Mouse (Mus musculus) liver, postnatal 0 days (tissue): ENCODE results near the gene Epha1. TPM values are rescaled to one million over a fixed set of nuclear protein-coding genes. Genes with fewer than 3 reads are reported as not detected.

Source experiments
- ATAC-seq: fragments of 200-750 bp; cut with Nextera tagmentation; 2 replicates; pipeline ENCODE4 v1.8.0; 2017; ENCODE audit warnings: mild to moderate bottlenecking, moderate library complexity
- DNase-seq: peaks from one replicate; pipeline ENCODE4 v3.0.0-alpha.2; 2016
- H3K27ac ChIP-seq: fragments of 300-500 bp; sonication (generic); 2 replicates; pipeline ENCODE4 v1.5.1; 2014; ENCODE audit warnings: antibody characterized with exemption, moderate library complexity, mild to moderate bottlenecking, low read depth
- H3K27me3 ChIP-seq: fragments of 300-500 bp; sonication (generic); 2 replicates; pipeline ENCODE4 v1.6.1; 2014; ENCODE audit warnings: low read length, control low read depth, mixed read lengths; ENCODE audit not compliant: insufficient read depth
- H3K36me3 ChIP-seq: fragments of 300-500 bp; sonication (generic); replicated peaks from 2 replicates; pipeline ENCODE4 v1.6.1; 2014; ENCODE audit warnings: mild to moderate bottlenecking, control low read depth, low read length, moderate library complexity, mixed read lengths; ENCODE audit not compliant: insufficient read depth
- H3K4me1 ChIP-seq: fragments of 300-500 bp; sonication (generic); 2 replicates; pipeline ENCODE4 v1.6.1; 2014; ENCODE audit warnings: antibody characterized with exemption, mild to moderate bottlenecking, control low read depth; ENCODE audit not compliant: insufficient read depth
- H3K4me2 ChIP-seq: fragments of 300-500 bp; sonication (generic); 2 replicates; pipeline ENCODE4 v1.6.1; 2014; ENCODE audit warnings: low read depth, mild to moderate bottlenecking, low read length, moderate library complexity, mixed read lengths
- H3K4me3 ChIP-seq: fragments of 300-500 bp; sonication (generic); 2 replicates; pipeline ENCODE4 v1.5.1; 2014; ENCODE audit warnings: low read depth, low read length
- H3K9ac ChIP-seq: fragments of 300-500 bp; sonication (generic); replicated peaks from 2 replicates; pipeline ENCODE4 v1.6.1; 2014; ENCODE audit warnings: mild to moderate bottlenecking, moderate library complexity
- H3K9me3 ChIP-seq: fragments of 300-500 bp; sonication (generic); 2 replicates; pipeline ENCODE4 v1.6.1; 2016; ENCODE audit warnings: mild to moderate bottlenecking, control low read depth, low read length, mixed read lengths
- CTCF ChIP-seq: sonication (generic); IDR thresholded peaks from 2 replicates; pipeline ENCODE4 v1.5.1; 2016; ENCODE audit warnings: antibody characterized with exemption, low read depth
- EP300 ChIP-seq: IDR thresholded peaks from 2 replicates; pipeline ENCODE4 v1.6.1; 2016; ENCODE audit warnings: antibody characterized with exemption, low read depth, mild to moderate bottlenecking
- WGBS: fragments of 180-500 bp; shearing (Covaris S2); extraction: QIAGEN DNeasy Blood & Tissue Kit; methylation state at CpG from one replicate; pipeline ENCODE4 v1.1.7; 2014; ENCODE audit not compliant: insufficient replicate concordance; 5-methylcytosine and 5-hydroxymethylcytosine counted together
- polyA plus RNA-seq: library from polyadenylated mRNA; unstranded; fragments of >200 nt; fragmentation: Nextera tagmentation; extraction: Ambion mirVana; gene quantifications from 2 replicates; pipeline ENCODE4 v1.2.1, GENCODE M21; 2015

Epha1 gene
- polyA plus RNA-seq, 1 experiment from 2014 or later, result 18.7 TPM

DNA sequence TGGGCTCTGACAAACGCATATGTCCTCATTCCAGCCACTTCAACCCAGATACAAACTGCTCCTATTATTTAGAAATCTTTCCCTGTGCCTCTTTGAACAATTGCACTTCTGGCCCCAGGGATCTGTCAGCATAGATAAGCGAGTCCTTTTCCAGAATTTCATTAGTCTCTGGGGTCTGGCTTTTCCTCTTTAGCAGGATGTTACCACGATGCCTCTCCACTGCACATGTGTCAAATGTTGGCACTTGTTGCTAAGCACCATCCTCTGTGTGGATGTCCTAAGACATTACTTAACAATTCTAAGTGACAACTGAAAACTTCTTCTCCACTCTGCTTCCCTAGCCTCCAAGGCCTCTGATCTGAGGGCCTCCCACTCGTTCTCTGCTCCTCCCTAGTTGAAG, 2.9 kb upstream of the Epha1 start:
- H3K4me1 ChIP-seq, result peaks cover 23% of the 10 kb centered on the region
- no peaks in the 10 kb centered on the region for H3K9me3 ChIP-seq
- no peak overlapping the region for H3K4me2 ChIP-seq
- H3K36me3 ChIP-seq, result no peaks in the 10 kb centered on the region
- H3K27ac ChIP-seq, result no peak overlapping the region; the same call in 1 of the 2 replicates
- DNase-seq, result no peak
- ATAC-seq, result no peak
- 42% methylated on average over 4 of the region's 4 CpGs for WGBS
- 0 out of 2 replicates have a peak overlapping the region, but pooled peaks have one; percentile 7 for H3K9ac ChIP-seq
- H3K27me3 ChIP-seq, result no peaks in the 10 kb centered on the region
- TF ChIP-seq CTCF, result no peak
- TF ChIP-seq EP300, result no peak
- H3K4me3 ChIP-seq, result no peak overlapping the region

DNA sequence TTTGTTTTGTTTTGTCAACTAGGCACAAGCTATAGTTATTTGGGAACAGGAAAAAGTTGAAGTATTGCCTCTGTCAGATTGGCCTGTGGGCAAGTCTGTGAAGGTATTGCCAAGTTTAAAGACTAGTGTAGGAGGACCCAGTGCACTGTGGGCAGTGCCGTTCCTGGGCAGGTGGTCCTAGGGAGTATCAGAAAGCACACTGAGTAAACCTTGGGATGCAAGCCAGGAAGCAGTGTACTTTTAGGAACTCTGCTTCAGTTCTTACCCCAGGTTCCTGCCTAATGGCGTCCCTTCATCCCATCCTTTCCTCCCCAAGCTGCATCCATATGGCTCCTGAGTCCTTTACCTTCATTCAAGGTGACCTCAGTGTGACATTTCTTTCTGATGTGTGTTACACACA, 2.1 kb upstream of the Epha1 start:
- Histone ChIP-seq H3K27me3 (no peaks in the 10 kb centered on the region), H3K4me1 (peaks cover 32% of the 10 kb centered on the region), H3K4me3 (no peak overlapping the region), H3K9me3 (no peaks in the 10 kb centered on the region), H3K27ac (no peak overlapping the region), H3K4me2 (no peak overlapping the region), H3K36me3 (no peaks in the 10 kb centered on the region), H3K9ac (no peak overlapping the region)
- 73% methylated on average over 2 of the region's 2 CpGs for WGBS
- DNase-seq (no peak), ATAC-seq (no peak)
- TF ChIP-seq CTCF (no peak), EP300 (no peak)

DNA sequence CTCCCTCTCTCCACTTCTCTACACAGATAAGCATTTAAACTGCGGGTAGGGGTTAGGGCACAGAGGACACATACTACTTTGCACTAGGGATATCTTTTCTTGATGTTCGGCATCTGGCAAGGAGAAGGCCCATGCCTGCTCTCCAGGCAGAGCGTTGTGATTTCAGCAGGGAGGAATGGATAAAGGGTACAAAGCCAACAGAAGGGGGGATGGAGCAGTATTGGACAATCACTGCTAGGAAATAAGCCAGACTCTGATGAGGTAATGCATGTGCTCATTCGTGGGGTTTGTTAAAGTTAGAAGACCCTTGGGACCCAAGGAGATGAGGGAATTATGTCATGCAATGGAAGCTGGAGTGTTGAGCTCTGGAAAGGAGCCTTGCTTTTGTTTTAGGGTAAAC, 1.6 kb upstream of the Epha1 start:
- no peak for ATAC-seq
- Histone ChIP-seq H3K9me3 (no peaks in the 10 kb centered on the region), H3K4me1 (peaks cover 35% of the 10 kb centered on the region), H3K27me3 (no peaks in the 10 kb centered on the region), H3K4me3 (no peak overlapping the region), H3K36me3 (no peaks in the 10 kb centered on the region), H3K27ac (no peak overlapping the region), H3K4me2 (no peak overlapping the region), H3K9ac (no peak overlapping the region)
- WGBS, result 60% methylated on average over 4 of the region's 4 CpGs
- TF ChIP-seq CTCF (no peak), EP300 (no peak)
- no peak for DNase-seq

DNA sequence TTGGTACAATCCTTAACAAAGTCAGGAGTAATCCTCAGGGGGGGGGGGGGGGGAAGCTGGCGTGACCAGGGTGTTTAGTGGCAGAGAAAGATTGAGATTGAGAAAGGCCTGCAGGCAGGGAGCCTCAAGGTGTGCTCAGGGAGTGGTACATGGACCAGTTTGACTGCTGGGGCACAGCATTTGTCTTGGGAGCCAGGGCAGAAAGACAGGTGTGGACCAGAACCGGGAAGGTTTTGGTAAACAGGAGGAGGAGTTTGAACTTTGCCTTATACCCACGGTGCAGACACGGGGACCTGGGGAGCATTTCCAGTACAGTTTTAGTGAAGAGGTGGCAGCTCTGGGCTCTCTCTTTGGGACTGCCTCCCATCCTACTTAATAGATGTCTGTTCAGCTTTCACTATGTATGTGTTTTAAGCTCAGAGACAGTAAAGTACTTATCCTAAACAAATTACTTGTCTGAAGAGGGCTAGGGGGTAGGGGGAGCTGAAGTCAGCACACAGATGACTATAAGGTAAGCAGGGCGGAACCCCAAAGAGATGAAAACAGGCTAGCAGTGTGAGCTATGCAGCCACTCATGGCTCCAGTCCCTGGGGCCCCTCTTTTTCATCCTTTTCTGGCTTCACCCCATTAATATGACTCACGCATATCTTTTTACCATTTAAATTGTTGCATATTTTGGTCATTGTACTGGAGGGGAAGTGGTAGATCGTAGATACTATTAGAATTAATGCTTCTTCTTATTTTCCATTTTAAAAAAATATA, 782 bp upstream of the Epha1 start:
- Histone ChIP-seq H3K36me3 (no peaks in the 10 kb centered on the region), H3K4me1 (peaks cover 38% of the 10 kb centered on the region), H3K27ac (peak overlapping the region; percentile 97; the same call in 1 of the 2 replicates), H3K4me3 (peak overlapping the region; percentile 58), H3K27me3 (no peaks in the 10 kb centered on the region), H3K4me2 (peak overlapping the region; percentile 75), H3K9me3 (no peaks in the 10 kb centered on the region), H3K9ac (peak overlapping the region; percentile 69)
- peak; percentile 19 for DNase-seq
- no peak for TF ChIP-seq EP300
- TF ChIP-seq CTCF, result no peak
- ATAC-seq, result no peak
- WGBS, result 47% methylated on average over 6 of the region's 7 CpGs

DNA sequence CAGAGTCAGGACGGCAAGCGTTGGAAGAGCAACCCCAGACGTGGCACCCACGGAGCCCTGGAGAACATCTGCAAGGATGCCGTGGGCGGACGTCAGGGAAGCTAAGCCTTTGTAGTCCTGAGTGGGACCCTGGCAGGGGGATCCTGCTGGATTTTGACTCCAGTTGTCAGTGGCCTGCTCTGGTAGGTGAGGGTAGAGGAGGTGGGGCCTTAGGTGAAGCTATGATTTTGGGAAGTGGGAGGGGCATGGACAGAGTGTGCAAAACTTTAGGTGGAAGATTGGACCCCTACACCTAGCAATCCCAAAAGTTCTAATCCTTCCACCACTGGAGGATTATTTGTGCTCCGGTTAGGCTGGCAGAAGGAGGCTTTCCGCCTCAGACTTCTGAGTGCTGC, 650 bp downstream of the Epha1 start:
- Histone ChIP-seq H3K9me3 (no peaks in the 10 kb centered on the region), H3K4me1 (peaks cover 38% of the 10 kb centered on the region), H3K27me3 (no peaks in the 10 kb centered on the region), H3K9ac (peak overlapping the region; percentile 69), H3K4me2 (peak overlapping the region; percentile 75), H3K27ac (peak overlapping the region; percentile 97), H3K36me3 (no peaks in the 10 kb centered on the region), H3K4me3 (peak overlapping the region; percentile 58)
- TF ChIP-seq EP300, result no peak
- no peak for TF ChIP-seq CTCF
- ATAC-seq (peak; percentile 26), DNase-seq (peak; percentile 15)
- WGBS, result 44% methylated on average over 9 of the region's 9 CpGs

DNA sequence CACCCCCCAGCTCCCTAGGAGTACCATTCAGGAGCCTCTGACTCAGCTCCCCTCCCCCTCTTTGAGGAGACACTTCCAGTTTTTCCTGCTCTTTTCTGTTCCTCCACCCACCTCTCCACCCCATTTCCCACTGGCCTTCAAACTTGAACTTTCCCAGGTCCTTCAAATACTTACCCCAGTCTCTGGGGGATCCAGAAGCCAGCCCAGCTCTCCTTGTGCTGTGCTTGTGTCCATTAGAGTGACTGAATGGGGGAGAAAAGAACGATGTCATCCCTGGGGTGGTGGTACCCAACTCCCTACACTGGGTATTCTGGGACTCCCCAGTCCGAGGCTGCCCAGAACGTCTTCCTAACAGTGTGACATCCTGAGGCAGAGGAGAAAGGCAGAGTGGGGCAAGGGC, 1.1 kb downstream of the Epha1 start:
- Histone ChIP-seq H3K9me3 (no peaks in the 10 kb centered on the region), H3K27me3 (no peaks in the 10 kb centered on the region), H3K4me2 (peak overlapping the region; percentile 75), H3K9ac (peak overlapping the region; percentile 69; the same call in 1 of the 2 replicates), H3K36me3 (no peaks in the 10 kb centered on the region), H3K27ac (peak overlapping the region; percentile 97), H3K4me1 (peaks cover 38% of the 10 kb centered on the region), H3K4me3 (peak overlapping the region; percentile 58)
- no peak for TF ChIP-seq EP300
- no peak for TF ChIP-seq CTCF
- ATAC-seq (no peak), DNase-seq (no peak)
- 35% methylated on average over 3 of the region's 3 CpGs for WGBS
